Mouse (Mus musculus) ES-Bruce4 (cell line): ENCODE measurements at regions not wholly inside any gene's neighbourhood (a gene's known extent, or its start where the extent isn't known, plus 50 kb on each side); places are given as distances from the start of the nearest gene placed in this dataset.

ENCODE experiments used
- H3K27ac ChIP-seq: 2 replicates; pipeline ENCODE4 v1.5.1; 2012; ENCODE audit warnings: low read length, inconsistent platforms; ENCODE audit not compliant: insufficient read depth
- H3K27me3 ChIP-seq: 2 replicates; pipeline ENCODE4 v1.6.1; 2012; ENCODE audit warnings: mild to moderate bottlenecking, low read length, inconsistent platforms; ENCODE audit not compliant: control insufficient read depth, poor library complexity, insufficient read depth, severe bottlenecking
- H3K36me3 ChIP-seq: 2 replicates; pipeline ENCODE4 v1.6.1; 2012; ENCODE audit warnings: inconsistent platforms, mild to moderate bottlenecking, low read length, moderate library complexity; ENCODE audit not compliant: control insufficient read depth, poor library complexity, insufficient read depth, severe bottlenecking
- H3K4me1 ChIP-seq: one replicate; pipeline ENCODE4 v1.8.1; 2011; ENCODE audit warnings: low read length; ENCODE audit not compliant: control insufficient read depth, insufficient read depth
- H3K4me3 ChIP-seq: 2 replicates; pipeline ENCODE4 v1.5.1; 2011; ENCODE audit warnings: low read depth, mild to moderate bottlenecking, low read length
- H3K9ac ChIP-seq: 2 replicates; pipeline ENCODE4 v1.6.1; 2012; ENCODE audit warnings: low read depth, mild to moderate bottlenecking, inconsistent platforms; ENCODE audit not compliant: poor library complexity, severe bottlenecking
- H3K9me3 ChIP-seq: replicated peaks from 2 replicates; pipeline ENCODE4 v1.6.1; 2012; ENCODE audit warnings: mild to moderate bottlenecking, low read length, inconsistent platforms; ENCODE audit not compliant: control insufficient read depth, poor library complexity, insufficient read depth, severe bottlenecking
- CTCF ChIP-seq: IDR thresholded peaks from one replicate; pipeline ENCODE4 v1.8.1; 2011; ENCODE audit warnings: low read depth, low read length
- EP300 ChIP-seq: IDR thresholded peaks from 2 replicates; pipeline ENCODE4 v1.6.1; 2011; ENCODE audit warnings: low read depth, low read length; ENCODE audit not compliant: insufficient read depth
- POLR2A ChIP-seq: IDR thresholded peaks from one replicate; pipeline ENCODE4 v1.8.1; 2011; ENCODE audit warnings: low read length; ENCODE audit not compliant: insufficient read depth

DNA sequence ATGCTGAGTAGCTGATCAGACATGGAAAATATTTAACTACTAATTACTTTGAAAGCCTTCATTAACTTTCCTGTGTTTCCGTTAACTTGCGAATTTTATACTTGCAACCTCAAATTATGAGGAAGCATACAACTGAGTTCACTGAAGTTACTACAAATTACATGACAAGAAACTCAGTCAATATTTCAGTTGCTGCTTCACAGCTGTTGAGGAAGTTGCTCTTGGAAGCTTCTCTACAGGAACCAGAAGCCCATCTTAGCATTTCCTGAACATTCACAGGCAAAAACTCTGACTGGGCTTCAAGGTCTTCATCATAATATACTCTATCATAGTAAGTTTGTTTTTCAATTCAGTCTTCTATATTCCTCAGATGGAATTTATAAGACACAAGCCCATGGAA is 426.1 kb downstream of the Lipi start:
- H3K9me3 ChIP-seq = no peaks in the 10 kb centered on the region
- no peak overlapping the region for H3K27ac ChIP-seq
- no peak overlapping the region for H3K9ac ChIP-seq
- TF ChIP-seq POLR2A (no peak), EP300 (no peak), CTCF (no peak)
- H3K36me3 ChIP-seq = no peaks in the 10 kb centered on the region
- H3K4me3 ChIP-seq = no peak overlapping the region
- H3K4me1 ChIP-seq = no peaks in the 10 kb centered on the region
- H3K27me3 ChIP-seq = no peaks in the 10 kb centered on the region

DNA sequence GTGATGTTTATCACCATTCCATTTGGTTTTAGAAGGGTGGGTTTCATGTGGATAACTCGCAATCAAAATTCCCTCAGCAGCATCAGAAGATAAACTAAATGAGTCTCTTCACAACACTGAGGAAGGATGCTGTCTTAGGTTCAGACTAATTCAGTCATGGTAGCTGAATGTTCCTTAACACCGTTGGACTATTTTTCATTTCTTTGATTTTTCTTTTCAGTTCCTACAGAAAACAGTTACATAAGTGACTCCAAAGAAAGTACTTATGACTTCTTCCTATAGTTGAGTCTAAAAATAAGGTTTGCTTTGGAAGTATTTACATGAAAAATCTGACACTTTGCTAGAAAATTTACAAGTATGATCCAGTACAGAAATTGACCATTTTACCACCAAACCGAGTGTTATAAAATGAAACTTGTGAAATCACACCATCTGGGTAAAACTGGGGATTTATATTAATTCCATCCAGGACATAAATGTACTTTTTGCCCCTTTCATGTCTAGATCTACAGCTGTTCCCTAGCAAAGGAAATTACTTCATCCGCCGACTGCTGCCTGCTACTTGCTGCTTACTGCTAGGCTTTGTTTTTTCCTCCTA is 430.3 kb downstream of the Lipi start:
- no peak overlapping the region for H3K4me3 ChIP-seq
- H3K27ac ChIP-seq = no peak overlapping the region
- no peaks in the 10 kb centered on the region for H3K27me3 ChIP-seq
- no peaks in the 10 kb centered on the region for H3K4me1 ChIP-seq
- no peaks in the 10 kb centered on the region for H3K9me3 ChIP-seq
- H3K36me3 ChIP-seq = no peaks in the 10 kb centered on the region
- no peak overlapping the region for H3K9ac ChIP-seq
- no peak for TF ChIP-seq CTCF
- no peak for TF ChIP-seq EP300
- no peak for TF ChIP-seq POLR2A
